Mouse (Mus musculus) kidney, postnatal 36 days (tissue): Measurements from ENCODE around the gene Myo19.

ENCODE experiments used
- DNase-seq, 2 experiments: peaks; one replicate each; pipeline ENCODE4 v3.0.0; 2021 to 2022; ENCODE audit warnings: mixed read lengths in 2 of 2

Gene Myo19

GRCm38 (mm10) chr11:84886767-84887511 lies 7.0 kb downstream of the Myo19 start:
- DNase-seq: peak in 1 of 2 experiments; percentile 56

DNA sequence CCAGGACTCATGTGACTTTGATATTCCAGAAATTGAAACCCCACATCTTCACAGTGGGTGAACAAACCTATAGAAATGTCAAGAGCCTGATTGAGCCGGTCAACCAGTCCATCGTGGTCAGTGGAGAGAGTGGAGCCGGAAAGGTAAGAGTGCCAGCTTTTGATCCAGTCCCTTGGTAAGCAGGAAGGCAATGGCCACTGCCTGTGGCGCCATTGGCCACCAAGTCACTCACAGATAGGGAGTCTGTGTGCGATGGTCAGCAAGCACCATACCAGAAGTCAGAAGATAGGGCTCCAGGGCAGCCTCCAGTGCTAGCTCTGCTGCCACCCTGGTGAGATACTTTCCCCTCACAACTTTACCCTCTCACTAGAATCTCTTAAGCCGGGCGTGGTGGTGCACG lies 8.1 kb downstream of the Myo19 start:
- no peak for DNase-seq

DNA sequence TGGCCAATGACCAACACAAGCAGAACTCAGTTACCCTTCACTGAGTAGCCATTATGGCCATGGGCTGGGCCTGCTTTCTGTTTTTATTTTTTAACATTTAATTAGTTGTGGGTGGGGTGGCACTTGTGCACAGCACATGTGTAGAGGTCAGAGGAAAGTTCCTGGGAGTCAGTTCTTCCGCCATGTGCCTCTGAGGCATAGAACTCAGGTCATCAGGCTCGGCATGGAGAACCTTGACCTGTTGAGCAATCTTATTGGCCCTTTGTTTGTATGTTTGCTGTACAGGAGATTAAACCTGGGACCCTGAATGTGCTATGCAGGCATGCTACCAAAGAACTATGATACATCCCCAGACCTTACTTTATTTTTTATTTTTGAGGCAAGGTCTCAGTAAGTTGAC lies 9.5 kb downstream of the Myo19 start:
- DNase-seq: peak in 1 of 2 experiments; percentile 13

DNA sequence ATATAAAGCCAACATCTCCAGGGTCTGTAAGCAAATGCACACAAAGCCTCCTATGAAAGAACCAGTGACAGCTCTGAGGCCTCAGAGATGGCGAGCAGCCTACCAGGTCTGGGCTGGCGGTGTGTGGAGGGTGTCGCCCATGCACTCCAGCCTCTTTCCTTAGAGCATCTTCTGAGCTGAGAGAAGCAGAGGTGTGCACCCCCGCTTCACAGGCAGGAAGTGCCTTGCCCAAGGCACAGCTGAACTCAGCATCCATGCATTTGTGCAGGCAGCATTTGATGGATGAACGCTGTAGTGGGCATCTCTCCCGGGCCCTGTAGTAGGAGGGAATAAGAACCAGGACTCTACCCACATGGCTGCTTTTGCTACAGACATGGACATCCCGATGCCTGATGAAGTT lies 11.8 kb downstream of the Myo19 start:
- DNase-seq: no peak

GRCm38 (mm10) chr11:84893113-84893512 lies 13.2 kb downstream of the Myo19 start:
- DNase-seq: no peak

DNA sequence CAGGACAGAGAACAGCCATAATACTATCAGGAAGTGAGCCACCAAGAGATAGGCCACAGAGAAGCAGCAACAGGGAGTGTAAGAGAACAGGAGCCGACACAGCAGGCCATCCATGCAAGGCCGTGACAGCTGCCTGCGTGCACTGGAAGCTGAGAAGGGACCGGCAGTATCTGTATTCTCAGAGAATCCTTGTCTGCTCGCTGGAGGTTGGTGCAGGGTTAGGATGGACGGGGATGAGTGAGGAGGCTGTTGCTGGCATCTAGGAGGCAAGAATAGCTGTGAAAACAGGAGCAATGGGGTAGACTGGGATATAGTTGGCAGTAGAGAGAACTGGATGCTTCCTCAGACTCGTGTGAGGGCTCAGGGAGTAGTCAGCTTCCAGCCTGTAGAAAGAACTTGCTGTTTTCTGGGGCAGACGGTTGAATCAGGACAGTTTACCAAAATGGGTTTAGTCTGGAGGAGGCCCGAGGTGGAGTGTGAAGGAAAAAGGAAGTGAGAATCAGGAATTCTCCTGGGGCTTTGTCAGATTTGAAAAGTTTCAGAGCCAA lies 24.7 kb downstream of the Myo19 start:
- DNase-seq: no peak

- DNase-seq: no peak
Observed at GRCm38 (mm10) chr11:84907081-84907480, 27.1 kb downstream of the Myo19 start.

GRCm38 (mm10) chr11:84908480-84908879 lies 28.5 kb downstream of the Myo19 start:
- DNase-seq: no peak

DNA sequence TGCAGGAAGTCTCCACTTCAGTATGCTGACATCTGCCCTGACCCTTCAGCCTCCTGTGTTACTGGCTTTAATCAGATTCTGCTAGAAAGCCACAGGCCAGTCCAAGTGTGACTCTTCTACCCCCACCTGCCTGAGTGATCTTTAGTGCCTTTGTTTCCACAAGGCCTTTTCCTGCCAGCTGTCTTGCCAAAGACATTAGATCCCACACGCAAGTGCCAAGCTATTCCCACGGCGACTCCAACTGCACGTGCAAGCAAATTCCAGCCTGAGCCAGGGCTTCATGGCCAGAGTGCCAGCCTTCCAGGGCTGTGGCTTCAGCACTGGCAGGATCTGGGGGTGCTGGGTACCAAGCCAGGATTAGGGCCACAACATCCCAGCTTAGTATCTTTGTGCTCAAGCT lies 30.5 kb downstream of the Myo19 start:
- no peak for DNase-seq

- DNase-seq: no peak
Observed at GRCm38 (mm10) chr11:84914673-84915072, 34.7 kb downstream of the Myo19 start.

- DNase-seq: peak; percentile 87 to 93
Observed at GRCm38 (mm10) chr11:84916053-84916702, 36.2 kb downstream of the Myo19 start, which contains the start of gene Znhit3. TSS of gene Znhit3 (minus strand) at chr11:84916366.

DNA sequence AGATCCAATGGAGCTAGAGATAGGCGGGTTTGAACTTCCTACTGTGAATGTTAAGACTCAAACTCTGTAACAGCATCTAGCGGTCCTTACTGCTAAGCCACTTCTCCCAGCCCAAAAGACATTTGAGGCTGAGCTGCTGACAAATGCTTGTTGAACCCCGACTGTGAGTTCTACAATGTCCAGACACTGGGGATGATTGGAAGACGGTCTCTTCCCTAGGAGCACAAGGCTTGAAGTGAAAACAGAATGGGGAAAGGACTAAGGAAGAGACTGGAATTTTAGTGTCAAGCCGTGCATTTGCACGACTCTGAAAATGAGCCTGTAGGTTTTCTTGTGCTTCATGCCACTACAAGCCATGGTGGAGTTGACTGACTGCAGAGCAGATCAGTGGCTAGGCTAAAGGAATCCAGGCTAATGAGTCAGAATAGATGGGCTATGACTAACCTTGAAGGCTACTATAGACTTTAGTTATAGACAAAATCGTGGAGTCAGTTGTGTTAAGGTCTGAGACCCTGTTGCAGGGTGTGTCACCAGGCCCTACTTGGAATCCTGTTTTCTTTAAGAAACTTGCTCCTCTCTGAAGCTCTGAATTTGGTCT lies 36.9 kb downstream of the Myo19 start:
- DNase-seq: no peak

GRCm38 (mm10) chr11:84918425-84918824 lies 38.5 kb downstream of the Myo19 start:
- DNase-seq: peak; percentile 88 to 98

DNA sequence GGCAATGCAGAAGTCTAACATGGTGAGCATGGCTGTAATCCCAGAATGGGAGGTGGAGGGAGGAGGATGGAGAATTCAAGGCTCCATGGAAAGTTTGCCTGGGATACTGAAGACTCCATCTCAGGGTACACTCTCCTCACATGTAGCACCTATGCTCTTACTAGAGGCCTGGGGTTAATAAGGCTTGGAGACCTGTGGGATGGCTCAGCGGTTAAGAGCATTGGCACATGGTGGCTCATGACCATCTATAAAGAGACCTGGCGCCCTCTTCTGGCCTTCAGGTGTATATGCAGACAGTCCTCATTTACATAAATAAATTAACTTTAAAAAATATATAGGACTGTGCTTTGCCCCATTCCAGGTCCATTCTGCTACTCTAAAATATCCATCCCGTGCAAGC lies 39.3 kb downstream of the Myo19 start:
- DNase-seq: peak; percentile 37 to 72

- no peak for DNase-seq
Observed at GRCm38 (mm10) chr11:84919951-84920350, 40.0 kb downstream of the Myo19 start.

DNA sequence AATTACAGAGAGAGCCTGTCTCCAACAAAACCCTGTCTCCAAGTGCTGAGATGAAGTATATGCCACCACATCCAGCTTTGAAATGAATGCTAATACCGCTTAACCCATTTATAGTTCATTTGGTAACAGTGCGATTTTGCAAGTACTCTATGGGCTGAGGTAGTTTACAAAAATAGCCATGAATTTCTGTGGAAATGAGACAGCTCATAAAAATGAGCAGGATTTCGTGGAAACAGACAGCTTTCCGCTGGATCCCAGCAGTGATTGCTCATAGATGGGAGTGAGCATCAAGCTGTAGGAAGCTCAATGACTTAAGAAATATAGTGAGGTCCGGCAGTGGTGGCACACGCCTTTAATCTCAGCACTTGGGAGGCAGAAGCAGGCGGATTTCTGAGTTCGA lies 41.0 kb downstream of the Myo19 start:
- DNase-seq: no peak

DNA sequence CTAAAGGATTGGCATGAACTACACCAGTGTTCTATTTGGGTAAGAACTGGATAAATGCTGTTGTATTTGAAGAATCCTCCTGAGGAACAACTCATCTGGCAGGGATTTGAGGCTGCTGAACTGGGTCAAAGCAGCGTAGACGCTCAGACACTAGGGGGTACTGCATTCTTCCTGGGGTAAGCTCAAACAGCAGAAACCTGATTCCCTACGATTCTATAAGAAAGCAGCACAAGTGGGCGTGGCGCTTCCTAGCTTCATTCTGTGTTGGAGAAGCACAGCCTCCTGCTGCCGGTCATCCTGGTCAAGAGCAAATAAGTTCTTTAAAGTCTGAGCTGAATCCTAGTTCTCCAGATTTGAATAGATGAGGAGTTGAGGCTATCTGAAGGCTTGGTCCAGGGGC lies 52.3 kb downstream of the Myo19 start:
- no peak for DNase-seq

DNA sequence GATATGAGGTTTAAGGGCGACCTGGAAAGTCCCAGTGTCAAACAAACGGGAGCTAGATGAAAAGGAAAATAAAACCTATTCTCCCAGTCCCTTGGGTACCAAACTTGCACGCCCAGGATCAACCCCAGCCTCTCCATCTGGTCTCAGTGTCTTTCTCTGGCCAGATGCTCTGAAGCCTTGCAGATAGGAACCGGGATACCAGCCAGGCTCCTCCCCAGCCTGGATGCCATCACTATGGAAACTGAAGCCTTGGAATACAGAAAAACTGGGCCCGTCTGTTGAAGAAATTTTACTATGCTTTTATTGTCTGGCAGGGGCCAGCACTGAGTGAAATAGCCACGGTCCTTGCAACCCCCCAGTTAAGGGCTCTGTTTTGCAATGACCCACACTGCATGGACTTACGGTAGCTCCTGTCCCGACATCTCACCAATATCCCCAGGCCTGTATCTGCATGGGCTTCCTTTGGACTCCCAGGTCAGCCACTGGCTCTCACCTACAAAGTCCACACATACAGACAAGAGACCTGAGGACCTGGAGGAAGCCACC lies 59.6 kb downstream of the Myo19 start:
- DNase-seq: no peak

GRCm38 (mm10) chr11:84940140-84940539 lies 60.2 kb downstream of the Myo19 start:
- no peak for DNase-seq

GRCm38 (mm10) chr11:84943948-84944347 lies 64.0 kb downstream of the Myo19 start:
- peak; percentile 71 to 88 for DNase-seq

DNA sequence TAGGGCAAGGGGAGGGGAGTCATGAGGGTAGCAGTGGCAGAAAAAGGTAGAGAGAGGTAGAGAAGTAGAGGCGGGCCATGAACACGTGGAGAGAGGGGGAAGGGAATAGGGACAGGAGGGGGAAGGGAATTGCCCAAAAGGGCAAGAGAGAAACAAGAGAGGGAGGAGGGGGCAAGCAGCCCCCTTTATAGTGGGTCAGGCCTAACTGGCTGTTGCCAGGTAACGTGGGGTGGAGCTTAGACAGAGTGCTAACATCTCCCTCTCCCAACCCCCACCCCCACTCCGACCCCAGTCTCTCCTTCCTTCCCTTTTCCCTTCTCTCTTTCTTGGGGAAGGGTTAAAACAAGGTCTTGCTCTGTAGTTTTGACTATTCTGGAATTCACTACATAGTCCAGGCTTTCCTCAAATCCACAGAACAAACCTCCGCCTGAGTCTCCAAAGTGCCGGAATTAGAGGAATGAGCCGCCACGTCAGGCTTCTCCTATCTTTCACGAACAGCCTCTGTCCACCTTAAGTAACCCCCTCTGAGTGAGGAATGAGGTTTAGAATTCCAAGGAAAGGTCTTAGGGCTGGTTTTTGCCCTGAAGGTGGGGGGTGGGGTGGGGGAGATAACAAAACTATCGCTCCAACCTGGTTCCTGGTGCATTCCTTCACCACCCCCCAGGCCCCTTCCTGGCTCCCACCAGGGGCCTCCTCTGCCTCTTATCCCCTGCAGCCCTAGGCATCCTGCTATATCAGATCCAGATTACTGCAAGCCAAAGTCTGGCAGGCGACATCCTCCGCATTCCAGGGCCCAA lies 64.9 kb downstream of the Myo19 start:
- no peak for DNase-seq

DNA sequence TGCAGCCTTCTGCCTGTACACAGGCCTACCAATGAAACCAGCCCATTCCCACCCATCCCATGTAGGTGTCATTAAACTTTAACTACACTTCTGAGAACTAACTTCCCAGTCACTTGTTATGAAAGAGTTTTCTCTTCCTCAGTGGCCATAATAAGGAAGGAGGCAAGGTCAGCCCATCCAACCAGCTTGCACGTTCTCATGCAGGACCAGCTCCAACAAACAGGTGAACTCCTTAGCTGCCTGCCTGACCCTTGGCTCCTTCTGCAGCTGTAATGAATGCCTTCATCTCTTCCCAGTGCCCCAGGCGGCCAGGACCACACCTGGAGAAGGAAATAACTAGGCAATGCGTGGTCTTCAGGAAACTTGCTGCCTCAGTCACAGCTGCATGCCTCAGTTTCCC lies 65.9 kb downstream of the Myo19 start:
- DNase-seq: peak; percentile 60 to 80

- DNase-seq: no peak
Observed at GRCm38 (mm10) chr11:84947206-84947605, 67.3 kb downstream of the Myo19 start.
